Mouse (Mus musculus) forebrain, embryonic 11.5 days (tissue): ENCODE results near the gene Washc1. TPM values are rescaled to one million over a fixed set of nuclear protein-coding genes. Genes with fewer than 3 reads are reported as not detected.
"Not testable (repeated sequence)": the region's sequence is repeated elsewhere in the genome, so short reads cannot be mapped to it uniquely, and the experiment has no call there.

ENCODE experiments used
- ATAC-seq: fragments of 200-750 bp; cut with Nextera tagmentation; replicated peaks from 2 replicates; pipeline ENCODE4 v1.8.0; 2017; ENCODE audit warnings: moderate TSS enrichment; ENCODE audit not compliant: low FRiP score
- DNase-seq: peaks from one replicate; pipeline ENCODE4 v3.0.0-alpha.2; 2017; ENCODE audit warnings: low spot score
- H3K27ac ChIP-seq: fragments of 300-500 bp; sonication (generic); 2 replicates; pipeline ENCODE4 v1.5.1; 2014; ENCODE audit warnings: low read depth, low read length
- H3K27me3 ChIP-seq: fragments of 300-500 bp; sonication (generic); 2 replicates; pipeline ENCODE4 v1.6.1; 2014; ENCODE audit warnings: mild to moderate bottlenecking, low read length, mixed read lengths; ENCODE audit not compliant: control insufficient read depth, insufficient read depth
- H3K36me3 ChIP-seq: fragments of 300-500 bp; sonication (generic); 2 replicates; pipeline ENCODE4 v1.6.1; 2014; ENCODE audit warnings: mild to moderate bottlenecking, low read length, moderate library complexity, mixed read lengths; ENCODE audit not compliant: control insufficient read depth, insufficient read depth
- H3K4me1 ChIP-seq: fragments of 300-500 bp; sonication (generic); replicated peaks from 2 replicates; pipeline ENCODE4 v1.6.1; 2014; ENCODE audit warnings: low read length, mixed read lengths; ENCODE audit not compliant: control insufficient read depth, insufficient read depth
- H3K4me2 ChIP-seq: fragments of 300-500 bp; sonication (generic); 2 replicates; pipeline ENCODE4 v1.6.1; 2014; ENCODE audit warnings: low read depth, mild to moderate bottlenecking, low read length, moderate library complexity, mixed read lengths; ENCODE audit not compliant: severe bottlenecking
- H3K4me3 ChIP-seq: fragments of 300-500 bp; sonication (generic); 2 replicates; pipeline ENCODE4 v1.5.1; 2014; ENCODE audit warnings: low read depth, low read length
- H3K9ac ChIP-seq: fragments of 300-500 bp; sonication (generic); 2 replicates; pipeline ENCODE4 v1.6.1; 2014; ENCODE audit warnings: low read length
- H3K9me3 ChIP-seq: fragments of 300-500 bp; sonication (generic); 2 replicates; pipeline ENCODE4 v1.6.1; 2016; ENCODE audit warnings: low read length, mixed read lengths; ENCODE audit not compliant: control insufficient read depth
- WGBS: fragments of 180-500 bp; shearing (Covaris S2); extraction: QIAGEN DNeasy Blood & Tissue Kit; methylation state at CpG from one replicate; pipeline ENCODE4 v1.1.7; 2014; 5-methylcytosine and 5-hydroxymethylcytosine counted together
- polyA plus RNA-seq: library from polyadenylated mRNA; unstranded; fragments of >200 nt; fragmentation: Nextera tagmentation; extraction: Ambion mirVana; gene quantifications from 2 replicates; pipeline ENCODE4 v1.2.1, GENCODE M21; 2014

Washc1 gene
- polyA plus RNA-seq = 24.9 and 29.4 TPM in 2 replicates

DNA sequence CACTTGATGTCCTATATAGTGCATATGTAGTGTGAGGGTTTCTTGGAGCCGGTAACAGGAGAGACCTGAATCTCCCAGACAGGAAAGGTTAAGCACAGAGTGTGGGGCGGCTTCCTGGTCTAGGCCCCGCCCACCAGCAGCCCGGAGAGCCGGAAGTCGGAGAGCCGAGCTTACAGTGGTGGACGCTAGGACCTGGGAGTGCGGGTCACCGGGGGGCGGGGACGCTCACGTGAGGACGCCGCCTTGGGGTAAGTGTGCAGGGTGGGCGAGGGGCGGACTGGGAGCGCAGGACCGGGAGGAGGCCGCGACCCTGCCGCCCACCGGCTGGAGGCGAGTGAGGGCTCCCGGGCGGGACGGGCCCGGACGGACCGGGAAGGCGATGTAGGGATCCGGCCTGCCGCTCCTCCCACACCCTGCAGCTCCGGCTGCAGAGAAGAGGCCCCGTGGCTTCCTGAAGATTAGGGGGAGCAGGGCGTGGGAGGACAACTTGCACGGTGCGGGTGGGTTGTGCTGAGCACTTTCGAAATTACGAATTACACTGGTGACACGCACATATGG is at the start of gene Washc1:
Gene Washc1 (plus strand): TSS at position 144 of the 558 bp plus-strand sequence.
- peak within 1 kb of the TSS; percentile 62 for H3K4me2 ChIP-seq
- no peaks in the 10 kb centered on the region for H3K27me3 ChIP-seq
- H3K9me3 ChIP-seq = no peaks in the 10 kb centered on the region
- peaks cover 4% of the 10 kb centered on the region; the same call in 1 of the 2 replicates for H3K4me1 ChIP-seq
- no peak within 1 kb of the TSS for H3K27ac ChIP-seq
- peak within 1 kb of the TSS; percentile 81 for H3K4me3 ChIP-seq
- H3K9ac ChIP-seq = peak within 1 kb of the TSS; percentile 79
- peak; percentile 96 for DNase-seq
- no peaks in the 10 kb centered on the region; the same call in 1 of the 2 replicates for H3K36me3 ChIP-seq
- under 1% methylated on average over 40 of the region's 41 CpGs for WGBS
- ATAC-seq = peak; percentile 99

DNA sequence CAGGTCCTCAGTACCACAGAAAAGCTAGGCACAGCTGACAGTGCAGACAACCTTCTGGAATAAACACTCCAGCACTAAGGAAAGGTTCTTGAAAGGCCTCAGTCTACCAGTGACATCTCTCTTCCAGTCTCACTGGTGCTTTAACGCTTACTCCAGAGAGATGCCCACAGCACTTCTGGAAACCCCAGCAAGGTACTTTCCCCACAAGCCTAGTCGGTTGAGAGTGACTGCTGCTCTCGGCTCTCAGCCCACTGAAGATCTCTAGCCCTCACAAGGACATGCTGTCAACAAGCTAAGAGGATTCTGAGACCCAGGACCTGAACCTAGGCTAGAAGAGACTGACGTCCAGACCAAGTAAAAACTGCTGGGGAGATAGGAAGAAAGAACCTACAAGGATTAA is 46.2 kb upstream of the Washc1 start:
- WGBS = 94% methylated on average over 4 of the region's 4 CpGs
- H3K36me3 ChIP-seq = no peaks in the 10 kb centered on the region
- no peak overlapping the region for H3K4me3 ChIP-seq
- no peaks in the 10 kb centered on the region for H3K9me3 ChIP-seq
- H3K4me2 ChIP-seq = no peak overlapping the region
- ATAC-seq (no peak), DNase-seq (no peak)
- H3K9ac ChIP-seq = no peak overlapping the region
- H3K27ac ChIP-seq = no peak overlapping the region
- H3K4me1 ChIP-seq = no peaks in the 10 kb centered on the region
- H3K27me3 ChIP-seq = no peaks in the 10 kb centered on the region

DNA sequence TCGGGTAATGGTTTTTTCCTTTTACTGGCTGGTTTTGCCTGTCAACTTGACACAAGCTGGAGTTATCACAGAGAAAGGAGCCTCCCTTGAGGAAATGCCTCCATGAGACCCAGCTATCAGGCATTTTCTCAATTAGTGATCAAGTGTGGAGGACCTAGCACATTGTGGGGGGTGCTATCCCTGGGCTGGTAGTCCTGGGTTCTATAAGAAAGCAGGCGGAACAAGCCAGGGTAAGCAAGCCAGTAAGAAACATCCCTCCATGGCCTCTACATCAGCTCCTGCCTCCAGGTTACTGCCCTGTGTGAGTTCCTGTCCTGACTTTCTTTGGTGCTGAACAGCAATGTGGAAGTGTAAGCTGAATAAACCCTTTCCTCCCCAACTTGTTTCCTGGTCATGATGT is 42.3 kb upstream of the Washc1 start:
- H3K36me3 ChIP-seq, H3K4me3 ChIP-seq, H3K27me3 ChIP-seq, H3K4me2 ChIP-seq, H3K9ac ChIP-seq, H3K4me1 ChIP-seq, H3K27ac ChIP-seq, ATAC-seq, H3K9me3 ChIP-seq, DNase-seq: not testable (repeated sequence)
- 88% methylated on average over 2 of the region's 2 CpGs for WGBS

GRCm38 (mm10) chr17:66073971-66074370 is 37.4 kb upstream of the Washc1 start:
- H3K9ac ChIP-seq = no peak overlapping the region
- H3K4me3 ChIP-seq = no peak overlapping the region
- H3K27ac ChIP-seq = no peak overlapping the region
- no peak for DNase-seq
- WGBS = 89% methylated on average over 7 of the region's 7 CpGs
- no peaks in the 10 kb centered on the region for H3K9me3 ChIP-seq
- H3K4me2 ChIP-seq = no peak overlapping the region
- ATAC-seq = no peak
- H3K36me3 ChIP-seq = no peaks in the 10 kb centered on the region
- H3K27me3 ChIP-seq = 0 out of 2 replicates have a peak, but pooled peaks cover 2% of the 10 kb centered on the region
- H3K4me1 ChIP-seq = no peaks in the 10 kb centered on the region

GRCm38 (mm10) chr17:66075827-66076173 is 35.5 kb upstream of the Washc1 start:
- H3K36me3 ChIP-seq = no peaks in the 10 kb centered on the region; the same call in 1 of the 2 replicates
- no peaks in the 10 kb centered on the region for H3K9me3 ChIP-seq
- no peak overlapping the region for H3K27ac ChIP-seq
- WGBS = 6% methylated on average over 12 of the region's 12 CpGs
- H3K27me3 ChIP-seq = 0 out of 2 replicates have a peak, but pooled peaks cover 2% of the 10 kb centered on the region
- no peak for ATAC-seq
- peak overlapping the region; percentile 72 for H3K9ac ChIP-seq
- H3K4me3 ChIP-seq = peak overlapping the region; percentile 91
- peak overlapping the region; percentile 76 for H3K4me2 ChIP-seq
- DNase-seq = no peak
- H3K4me1 ChIP-seq = no peaks in the 10 kb centered on the region

- under 1% methylated on average over 80 of the region's 95 CpGs for WGBS
- 0 out of 2 replicates have a peak, but pooled peaks cover 2% of the 10 kb centered on the region for H3K27me3 ChIP-seq
- no peaks in the 10 kb centered on the region for H3K4me1 ChIP-seq
- no peaks in the 10 kb centered on the region for H3K9me3 ChIP-seq
- ATAC-seq = peak; percentile 90
- H3K4me3 ChIP-seq = peak overlapping the region; percentile 91
- peak overlapping the region; percentile 76 for H3K4me2 ChIP-seq
- no peaks in the 10 kb centered on the region; the same call in 1 of the 2 replicates for H3K36me3 ChIP-seq
- H3K27ac ChIP-seq = peak overlapping the region; percentile 72
- peak; percentile 71 for DNase-seq
- peak overlapping the region; percentile 72 for H3K9ac ChIP-seq
Observed at GRCm38 (mm10) chr17:66076174-66076927, 35.0 kb upstream of the Washc1 start.

DNA sequence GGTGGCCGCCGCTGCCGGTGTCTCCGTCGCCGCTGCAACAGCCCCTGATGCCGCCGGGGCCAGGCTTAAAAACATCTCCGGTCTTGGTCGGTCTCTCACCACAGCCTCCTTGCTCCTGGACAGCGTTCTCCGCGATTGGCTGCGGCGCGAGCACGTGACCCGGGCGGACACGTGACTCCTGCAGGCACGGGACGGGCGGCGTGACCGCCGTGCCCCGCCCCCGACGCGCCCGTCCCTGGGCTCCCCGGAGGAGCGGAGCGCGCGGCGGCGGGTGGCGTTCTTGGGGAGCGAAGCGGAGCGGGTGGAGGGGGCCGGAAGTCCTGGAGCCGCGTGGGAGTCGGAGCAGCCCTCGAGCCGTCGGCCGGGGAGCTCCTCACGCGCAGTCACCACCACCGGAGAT is 34.4 kb upstream of the Washc1 start, which contains the start of gene Ankrd12:
Gene Ankrd12 (minus strand): TSS at position 156 of the 400 bp plus-strand sequence.
- H3K9me3 ChIP-seq = no peaks in the 10 kb centered on the region
- H3K4me1 ChIP-seq = no peaks in the 10 kb centered on the region
- peak within 1 kb of the TSS; percentile 76 for H3K4me2 ChIP-seq
- H3K9ac ChIP-seq = peak within 1 kb of the TSS; percentile 72
- H3K4me3 ChIP-seq = peak within 1 kb of the TSS; percentile 91
- WGBS = under 1% methylated on average over 35 of the region's 53 CpGs
- peak within 1 kb of the TSS; percentile 72 for H3K27ac ChIP-seq
- H3K36me3 ChIP-seq = no peaks in the 10 kb centered on the region; the same call in 1 of the 2 replicates
- 0 out of 2 replicates have a peak, but pooled peaks cover 2% of the 10 kb centered on the region for H3K27me3 ChIP-seq
- DNase-seq (peak; percentile 95), ATAC-seq (peak; percentile 99)

GRCm38 (mm10) chr17:66077437-66077850 is 33.9 kb upstream of the Washc1 start:
- DNase-seq = no peak
- Histone ChIP-seq H3K4me3 (peak overlapping the region; percentile 91), H3K9ac (peak overlapping the region; percentile 72), H3K27ac (no peak overlapping the region), H3K9me3 (no peaks in the 10 kb centered on the region), H3K27me3 (0 out of 2 replicates have a peak, but pooled peaks cover 2% of the 10 kb centered on the region), H3K4me1 (no peaks in the 10 kb centered on the region), H3K4me2 (peak overlapping the region; percentile 76), H3K36me3 (no peaks in the 10 kb centered on the region; the same call in 1 of the 2 replicates)
- 1% methylated on average over 23 of the region's 23 CpGs for WGBS
- ATAC-seq = peak; percentile 76
